Mouse (Mus musculus) erythroid progenitor cell, adult 5-6 weeks (primary cell): ENCODE measurements around the gene Bcl2. TPM values are rescaled to one million over a fixed set of nuclear protein-coding genes. Genes with fewer than 3 reads are reported as not detected.

Experiments
- ATAC-seq: replicated peaks from 2 replicates; pipeline ENCODE4 v1.8.0; 2016; ENCODE audit warnings: moderate number of reproducible peaks, mild to moderate bottlenecking, moderate TSS enrichment, inconsistent platforms; ENCODE audit not compliant: poor library complexity, low FRiP score, severe bottlenecking
- total RNA-seq, 2 experiments: library from RNA; stranded (forward) in 1 of 2; stranded (reverse) in 1 of 2; fragments of 150-400 nt in 1 of 2; fragments of 186-747, 209-891 nt in 1 of 2; gene quantifications; 2 replicates each; pipeline versions ENCODE4 v1.2.3 to v1.2.4; 2015 to 2017; ENCODE audit warnings: low replicate concordance in 2 of 2

Bcl2 gene
- total RNA-seq, 2 experiments from 2014 or later, result 1.1 to 6.7 TPM

DNA sequence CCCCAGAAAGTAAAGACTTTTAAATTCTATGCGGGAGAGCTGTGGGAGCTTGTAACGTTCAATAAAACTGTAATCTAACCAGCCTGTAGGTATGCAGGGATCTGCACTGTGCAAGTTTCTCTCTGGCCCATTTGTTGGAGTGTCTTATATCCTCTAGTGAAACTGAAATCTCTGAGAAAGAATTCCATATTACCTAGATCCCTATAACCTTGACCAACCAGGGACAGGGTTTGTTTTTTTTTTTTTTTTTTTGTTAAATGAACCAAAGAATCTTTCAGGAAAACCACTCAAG, 115.8 kb downstream of the Bcl2 start:
- ATAC-seq, result no peak

DNA sequence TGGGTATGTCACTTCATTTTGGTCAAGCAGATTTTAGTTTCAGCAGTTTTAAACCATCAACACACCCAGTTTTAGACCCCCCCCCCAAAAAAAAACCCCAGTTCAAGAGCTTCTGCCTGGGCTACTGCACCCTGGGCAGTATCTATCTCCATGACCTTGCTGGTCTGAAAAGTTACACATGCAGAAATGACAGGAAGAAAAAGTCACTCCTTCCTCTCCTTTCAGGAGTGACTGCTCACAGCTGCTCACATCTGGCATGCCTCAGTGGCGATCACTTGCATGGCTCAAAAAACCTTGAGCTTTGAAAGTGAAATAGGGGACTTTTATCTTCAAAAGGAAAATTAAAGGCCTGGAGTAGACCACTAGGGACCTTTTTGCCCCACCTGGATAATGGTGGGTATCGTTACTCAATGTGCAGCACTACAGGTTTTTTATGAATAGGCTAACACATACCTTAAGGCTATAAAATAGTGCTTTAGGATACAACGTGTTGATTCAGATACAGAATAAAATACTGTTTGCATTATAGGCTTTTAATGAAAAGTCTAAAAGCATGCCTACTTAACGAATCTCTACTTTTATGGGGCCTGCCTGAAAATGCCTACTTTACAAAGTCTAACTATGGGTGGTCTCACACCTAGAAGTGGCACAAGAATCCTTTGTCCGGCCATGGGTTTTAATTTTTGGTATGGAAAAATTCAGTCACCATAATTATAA, 116.3 kb downstream of the Bcl2 start:
- ATAC-seq, result no peak

DNA sequence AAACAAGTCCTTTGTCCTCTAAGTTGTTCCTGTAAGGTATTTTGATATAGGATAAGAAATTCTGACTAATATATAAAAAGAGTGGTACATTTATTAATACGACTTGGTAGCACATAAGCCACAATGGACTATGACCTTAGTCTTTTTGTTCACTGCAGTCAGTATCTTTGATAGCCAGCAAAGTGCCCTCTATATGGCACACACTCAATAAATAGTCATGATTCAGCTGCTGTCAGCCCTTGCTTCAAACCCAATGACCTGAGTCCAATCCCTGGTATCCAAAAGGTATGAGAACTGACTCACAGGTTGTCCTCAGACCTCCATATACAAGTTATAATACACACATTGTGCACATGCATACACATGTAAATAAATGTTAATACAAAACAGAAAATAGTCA, 117.7 kb downstream of the Bcl2 start:
- ATAC-seq, result no peak

DNA sequence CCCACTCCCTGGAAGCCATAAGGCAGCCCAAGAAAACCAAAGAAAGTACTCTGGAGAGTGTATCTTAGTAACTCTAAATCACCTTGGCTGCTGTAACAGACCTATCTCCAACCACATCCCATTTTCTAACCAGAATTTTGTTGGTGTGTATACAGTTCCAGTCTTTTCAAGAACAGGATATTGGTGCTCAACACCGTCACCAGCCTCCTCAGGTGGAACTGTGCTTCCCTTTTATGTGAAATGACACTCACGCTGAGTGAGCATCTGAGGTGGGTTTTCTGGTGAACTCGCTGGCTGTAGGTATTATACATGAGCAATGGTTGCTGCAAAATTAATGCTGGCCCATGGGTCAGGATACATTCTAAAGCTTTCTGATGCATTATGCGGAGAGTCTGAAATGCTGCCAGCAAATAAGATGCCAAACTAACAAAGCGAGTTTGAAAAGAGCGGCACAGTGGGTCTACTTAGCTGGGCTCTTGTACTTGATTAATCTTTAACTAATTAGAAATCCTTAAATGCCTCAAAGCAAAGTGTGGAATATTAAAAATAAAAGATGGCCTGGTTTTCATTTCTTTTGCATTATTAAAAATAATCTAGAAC, 118.7 kb downstream of the Bcl2 start:
- ATAC-seq, result no peak

DNA sequence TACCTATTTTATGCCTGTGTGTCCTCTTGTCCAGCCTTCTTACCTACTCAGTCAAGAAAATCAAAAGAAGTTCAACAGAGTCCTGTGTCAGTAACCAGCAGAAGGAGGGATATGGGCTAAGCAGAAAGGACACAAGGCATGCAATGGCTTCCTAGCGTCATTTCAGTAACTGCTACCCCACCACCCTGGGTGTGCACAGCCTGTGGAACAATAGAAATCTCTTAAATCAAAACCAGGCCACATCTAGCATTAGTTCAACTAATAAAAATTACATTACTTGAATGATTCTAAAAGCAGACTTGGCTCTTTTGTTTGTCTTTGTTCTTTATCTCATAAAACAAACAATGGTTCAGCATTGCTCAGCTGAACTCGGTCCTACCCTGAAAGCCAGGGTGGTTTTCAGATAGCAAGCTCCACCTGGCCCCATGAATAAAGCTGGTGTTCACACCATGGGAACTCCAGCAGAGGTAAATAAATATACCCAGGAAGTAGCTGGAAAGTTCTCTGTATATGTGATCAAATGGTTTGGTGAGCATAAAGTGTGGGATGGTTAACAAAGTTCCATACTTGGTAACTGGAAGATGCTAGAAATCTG, 122.8 kb downstream of the Bcl2 start:
- ATAC-seq, result no peak

DNA sequence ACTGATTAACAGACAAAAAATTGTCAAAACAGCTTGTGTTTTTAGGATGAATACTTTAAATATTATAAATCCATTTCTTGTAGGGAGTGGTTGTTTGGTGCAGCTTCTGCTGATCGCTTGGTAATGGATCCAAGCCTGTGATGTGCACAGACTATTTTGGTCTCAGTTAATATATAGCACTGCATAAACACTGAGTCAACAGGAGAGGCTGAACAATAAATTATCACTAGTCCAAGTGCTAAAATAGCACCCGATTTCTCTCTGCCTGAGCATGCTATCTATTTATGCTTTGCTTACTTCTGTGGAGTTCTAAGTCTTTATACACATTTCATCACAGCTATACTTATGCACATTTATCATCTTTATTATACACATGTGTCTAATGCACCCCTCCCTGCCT, 124.9 kb downstream of the Bcl2 start:
- no peak for ATAC-seq

DNA sequence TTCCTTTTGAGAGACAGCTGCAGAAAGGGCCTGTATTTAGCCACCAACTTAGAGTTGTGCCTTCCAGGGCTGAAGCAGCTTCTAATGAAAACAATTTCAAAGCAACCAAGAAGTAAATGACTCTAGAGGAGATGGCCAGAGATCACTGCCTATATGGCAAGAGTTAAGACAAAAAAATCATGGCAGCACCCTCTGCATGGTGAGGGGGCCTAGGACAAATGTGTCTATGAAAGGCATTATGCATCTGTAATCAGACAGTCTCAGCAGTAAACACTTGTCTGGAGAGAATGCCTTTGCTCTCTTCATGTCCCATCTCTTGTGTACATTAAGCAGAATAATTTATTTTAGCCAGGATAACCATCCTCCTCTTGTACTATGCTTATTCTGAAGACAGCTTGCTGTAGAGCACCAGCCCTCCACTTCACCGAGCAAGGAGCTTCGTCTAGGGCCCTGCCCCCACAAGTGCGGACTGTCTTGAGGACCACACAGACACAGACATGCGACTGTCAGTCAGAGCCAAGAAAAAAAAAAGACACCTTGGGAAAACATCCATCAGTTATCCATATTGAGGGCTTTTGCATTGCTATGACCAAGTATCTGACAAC, 126.1 kb downstream of the Bcl2 start:
- ATAC-seq, result no peak

DNA sequence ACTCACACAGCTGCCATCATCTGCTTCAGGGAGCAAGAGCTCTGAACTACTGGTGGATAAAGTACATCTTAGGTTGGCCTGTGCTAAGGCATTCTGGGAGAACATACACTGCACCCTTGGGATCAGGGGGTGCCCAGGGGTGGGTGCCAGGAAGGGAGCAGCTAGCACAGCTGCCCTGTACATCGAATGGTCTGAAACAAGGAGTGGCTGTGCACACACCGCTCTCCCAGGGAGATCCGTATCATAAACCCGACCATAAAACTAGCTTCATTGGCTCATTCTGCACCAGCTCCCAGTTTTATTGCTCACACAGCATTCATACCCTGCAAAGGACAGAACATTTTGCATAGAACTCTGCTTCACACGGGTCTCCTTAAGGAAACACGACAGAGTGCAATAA, 127.3 kb downstream of the Bcl2 start:
- no peak for ATAC-seq

DNA sequence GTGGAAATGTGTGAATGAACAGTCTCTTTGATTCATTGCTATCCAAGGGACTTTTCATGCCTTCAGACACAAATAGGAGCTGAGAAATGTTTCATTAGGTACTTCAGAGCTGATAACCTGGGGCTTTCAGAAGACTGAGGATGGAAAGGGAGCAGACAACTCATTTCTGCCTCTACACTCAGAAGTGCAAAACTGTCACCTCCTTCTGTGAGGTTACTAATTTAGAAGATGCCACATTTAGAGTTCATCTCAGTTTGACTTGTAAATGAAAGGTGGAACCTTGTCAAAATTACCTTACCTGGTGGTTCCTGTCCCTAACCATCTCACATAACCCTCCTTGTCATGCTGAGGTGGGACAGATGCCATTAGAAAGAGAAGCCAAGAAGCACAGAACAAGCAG, 128.7 kb downstream of the Bcl2 start:
- ATAC-seq, result no peak

DNA sequence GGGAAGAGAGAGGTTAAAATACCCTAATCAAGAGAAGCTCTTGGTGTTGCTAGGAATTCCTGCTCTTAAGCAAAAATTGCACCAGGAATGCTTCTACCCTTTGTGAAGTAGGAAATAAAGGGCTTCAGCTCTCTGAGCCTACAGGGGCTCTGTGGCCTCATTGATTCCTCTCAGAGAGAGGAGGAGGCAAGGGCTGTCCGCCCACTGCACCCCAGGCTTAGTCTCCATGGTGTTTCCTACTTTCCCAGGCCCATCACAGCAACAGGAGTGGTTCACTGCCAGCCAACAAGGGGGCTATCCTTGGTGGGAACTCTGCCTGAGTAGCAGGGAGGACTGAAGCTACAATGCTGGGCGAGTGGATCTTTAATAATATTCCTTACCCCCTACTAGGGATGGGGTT, 129.2 kb downstream of the Bcl2 start:
- ATAC-seq, result no peak

DNA sequence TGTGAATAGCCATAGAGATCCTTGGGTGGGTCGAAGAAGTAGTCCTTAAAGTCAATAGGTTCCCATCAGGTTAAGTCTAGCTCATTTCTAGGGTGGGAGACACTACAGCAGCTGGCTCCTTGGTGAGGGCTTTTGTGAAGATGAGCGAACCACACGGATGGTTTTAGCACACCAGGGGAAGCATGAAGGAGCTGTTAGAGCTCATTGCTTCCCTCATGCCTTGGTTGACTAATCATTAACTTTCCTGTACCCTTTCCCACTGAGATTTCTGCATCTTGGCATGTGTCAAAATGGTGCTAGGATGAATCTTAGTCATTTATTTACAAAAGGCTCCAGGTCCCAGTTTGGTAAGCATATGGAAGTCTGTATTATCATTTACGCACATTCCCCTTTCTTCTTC, 129.8 kb downstream of the Bcl2 start:
- ATAC-seq, result no peak

DNA sequence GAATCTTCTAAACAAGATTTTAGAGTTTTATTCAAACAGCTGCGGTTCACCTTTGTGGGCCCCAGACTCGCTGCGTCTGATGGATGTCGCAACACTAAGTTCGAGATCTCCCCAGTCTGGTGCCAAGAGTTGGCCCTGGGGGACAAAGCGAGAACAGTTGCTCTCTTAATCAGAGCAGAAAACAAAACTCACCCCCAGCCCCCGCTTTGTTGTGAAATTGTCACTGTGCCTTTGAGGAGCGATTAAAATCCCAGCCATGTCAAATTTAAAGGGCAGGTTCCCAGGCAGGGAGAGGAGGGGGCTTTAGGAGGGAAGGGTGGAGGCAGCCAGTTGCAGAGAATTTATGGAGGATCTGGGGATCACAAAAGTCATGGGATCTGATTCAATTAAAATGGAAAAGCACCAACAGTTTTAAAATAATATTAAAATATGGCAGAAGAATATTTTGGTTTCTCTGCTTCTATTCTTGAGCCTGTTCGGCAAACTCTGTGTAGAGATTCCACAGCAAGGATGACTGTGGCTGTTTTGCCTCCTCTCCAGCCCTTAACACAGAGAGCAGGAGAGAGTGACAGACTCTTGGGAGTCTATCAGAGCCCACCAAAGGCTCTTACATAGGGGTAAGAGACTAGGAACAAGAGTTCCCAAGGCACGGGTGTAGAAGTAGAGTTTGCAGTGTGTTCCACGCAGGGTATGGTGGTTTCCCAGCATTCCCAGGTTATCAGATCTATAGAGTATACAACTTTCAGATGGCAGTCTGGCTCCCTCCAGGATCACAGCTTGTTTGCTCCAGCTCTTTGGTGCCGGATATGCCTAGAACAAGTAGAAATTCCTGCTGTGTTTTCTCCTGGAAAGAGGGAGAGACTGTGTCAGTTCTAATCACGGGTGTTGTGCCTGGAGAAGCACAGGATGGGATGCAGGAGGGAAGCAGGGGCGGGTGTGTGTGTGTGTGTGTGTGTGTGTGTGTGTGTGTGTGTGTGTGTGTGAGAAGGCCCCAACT, 130.5 kb downstream of the Bcl2 start:
- no peak for ATAC-seq

DNA sequence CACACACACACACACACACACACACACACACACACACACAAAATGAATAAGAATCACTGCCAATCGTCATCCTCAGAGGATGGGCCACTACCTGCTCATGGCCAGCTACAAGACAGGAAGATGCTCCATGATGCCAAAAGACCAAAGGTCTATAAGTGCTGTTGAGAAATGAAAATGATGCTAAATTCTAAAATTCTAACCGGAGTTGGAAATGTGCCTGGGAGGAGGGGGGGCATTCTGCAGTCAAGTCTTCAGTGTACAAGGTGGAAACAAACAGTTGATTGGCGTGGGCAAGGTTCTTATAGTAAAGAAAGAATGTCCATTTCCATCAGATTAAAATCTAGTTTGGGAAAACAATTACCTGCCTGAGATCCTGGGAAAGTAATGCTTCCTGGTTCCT, 131.3 kb downstream of the Bcl2 start:
- ATAC-seq, result no peak

DNA sequence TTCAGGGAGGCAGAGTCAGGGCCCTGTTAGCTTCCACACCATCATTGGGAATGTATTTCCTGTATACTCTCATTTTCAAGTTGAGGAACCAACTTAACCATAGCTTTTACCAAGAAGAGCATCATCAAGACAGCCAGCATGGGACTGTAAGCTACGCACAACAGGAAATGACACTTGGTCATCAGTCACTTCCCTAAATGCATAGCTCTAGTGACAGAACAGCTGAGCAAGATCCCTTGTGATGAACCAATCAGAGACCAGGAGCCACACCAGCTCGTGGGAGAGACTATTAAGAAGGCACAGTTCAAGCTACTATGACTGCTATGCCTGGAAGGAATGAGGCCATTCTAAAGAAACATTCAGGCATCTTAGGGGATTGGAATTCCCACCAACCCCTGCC, 132.3 kb downstream of the Bcl2 start:
- ATAC-seq, result no peak

DNA sequence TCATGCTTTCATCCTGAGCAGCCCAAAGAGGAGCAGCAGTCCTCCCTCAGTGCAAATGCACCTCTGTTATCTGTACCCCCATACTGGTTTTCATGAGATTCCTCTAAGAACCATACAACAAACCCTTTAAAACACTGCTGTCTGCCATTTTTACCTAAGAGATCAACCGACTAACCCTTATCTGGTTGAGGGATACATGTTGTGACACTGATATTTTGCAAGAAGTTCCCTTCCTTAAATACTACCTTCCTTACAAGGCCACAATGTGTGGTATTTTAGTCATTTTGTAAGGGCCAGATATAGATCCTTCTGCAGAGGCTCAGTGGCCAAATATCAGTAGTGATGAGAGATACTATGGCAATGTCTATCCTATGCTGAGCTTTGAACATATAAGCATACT, 134.3 kb downstream of the Bcl2 start:
- ATAC-seq, result no peak

DNA sequence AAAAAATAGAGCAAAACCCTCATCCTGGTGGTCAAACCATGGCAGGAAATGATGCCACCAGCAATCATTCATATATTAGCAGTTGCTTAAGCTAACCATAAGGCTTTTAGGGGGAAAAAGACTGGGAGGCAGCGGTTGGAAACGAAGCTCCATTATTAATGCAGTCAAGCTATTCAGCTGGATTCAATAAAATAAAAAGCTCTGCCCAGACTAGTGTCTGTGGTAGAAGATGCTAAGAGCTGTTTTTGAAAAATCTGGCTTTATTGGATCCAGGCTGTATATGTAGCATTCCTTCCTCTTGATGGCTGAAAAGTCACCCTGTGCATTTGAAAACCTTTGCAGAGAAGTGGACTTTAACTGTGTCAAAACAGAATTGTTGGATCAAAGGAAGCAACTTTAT, 141.6 kb downstream of the Bcl2 start:
- ATAC-seq, result no peak

DNA sequence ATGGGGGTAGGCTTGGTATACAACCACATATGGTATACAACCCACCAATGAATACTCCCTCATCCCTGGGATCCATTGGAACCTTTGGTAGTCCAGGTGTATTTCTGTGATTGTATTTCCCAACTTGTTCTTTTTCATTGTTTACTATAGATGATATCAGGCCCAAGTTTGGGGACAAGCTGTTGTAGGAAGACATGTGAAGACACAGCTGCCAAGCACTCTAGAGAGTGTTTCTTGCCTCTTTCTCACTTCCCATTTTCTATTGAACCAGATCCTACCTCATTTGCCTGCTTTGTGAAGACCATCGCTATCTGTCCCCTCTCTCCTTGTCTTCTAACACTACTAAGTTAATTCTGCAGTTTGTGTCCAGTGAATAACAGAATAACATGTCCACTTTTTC, 143.2 kb downstream of the Bcl2 start:
- ATAC-seq, result no peak

DNA sequence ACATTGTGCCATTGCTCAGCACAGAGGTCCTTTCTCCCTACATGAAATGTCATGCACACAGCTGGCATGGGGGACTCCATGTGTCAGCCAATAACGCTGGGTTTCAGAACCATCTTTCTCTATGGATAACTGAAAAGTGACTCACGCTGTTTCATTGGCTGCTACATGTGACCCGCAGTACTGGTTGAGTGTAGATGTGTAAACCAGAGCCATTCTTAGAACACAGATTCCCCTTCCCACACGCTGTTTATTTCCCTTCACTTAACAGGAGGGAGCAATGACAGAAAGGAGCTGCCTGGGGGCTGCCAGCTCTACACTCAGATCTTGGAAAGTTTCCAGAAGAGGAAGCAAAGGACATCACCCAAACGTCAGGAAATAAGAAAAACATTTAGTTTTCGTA, 143.7 kb downstream of the Bcl2 start:
- no peak for ATAC-seq

DNA sequence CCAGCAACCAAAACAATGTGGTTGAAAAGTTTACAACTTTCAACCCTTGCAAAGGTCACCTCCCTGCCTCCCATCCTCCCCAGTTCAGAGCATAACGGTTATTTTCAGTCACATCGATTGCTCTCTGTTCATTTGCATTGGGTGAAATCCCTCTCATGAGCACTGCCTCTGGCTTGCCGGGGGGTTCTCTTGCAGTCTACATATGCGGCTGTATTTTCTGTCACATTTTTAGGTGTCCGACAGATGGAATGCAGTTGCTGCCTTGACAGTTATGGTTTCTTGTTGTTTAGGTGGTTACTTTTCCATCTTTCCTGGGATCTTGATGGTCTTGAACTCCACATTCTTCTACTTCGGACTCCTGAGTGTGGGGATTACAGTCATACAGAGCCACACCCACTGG, 144.4 kb downstream of the Bcl2 start:
- no peak for ATAC-seq

DNA sequence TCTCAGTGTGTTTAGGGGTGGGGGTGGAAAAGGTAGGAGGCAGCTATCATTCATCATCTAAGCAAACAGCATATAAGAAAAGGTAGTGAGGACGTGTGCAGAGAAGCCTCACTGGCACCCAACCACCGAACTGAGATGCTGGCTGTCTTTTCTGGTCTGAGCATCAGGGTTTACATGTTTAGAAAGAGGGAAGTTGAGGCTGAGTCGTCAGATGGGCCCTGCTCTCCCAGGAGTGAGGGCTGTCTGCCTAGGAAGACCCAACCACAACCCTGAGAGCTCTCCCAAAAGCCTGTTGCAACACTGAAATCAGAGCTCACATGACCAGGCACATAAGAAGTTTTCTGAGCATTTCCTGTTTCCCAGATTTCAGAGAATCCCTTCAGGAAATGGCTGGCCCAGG, 145.2 kb downstream of the Bcl2 start:
- no peak for ATAC-seq
